Mouse (Mus musculus) lung, embryonic 14.5 days (tissue): ENCODE measurements around the gene Dis3. TPM values are rescaled to one million over a fixed set of nuclear protein-coding genes. Genes with fewer than 3 reads are reported as not detected.

Experiments used
- ATAC-seq: fragments of 200-750 bp; cut with Nextera tagmentation; 2 replicates; pipeline ENCODE4 v1.8.0; 2017; ENCODE audit warnings: mild to moderate bottlenecking, moderate TSS enrichment, moderate library complexity; ENCODE audit not compliant: insufficient read depth
- DNase-seq: peaks from one replicate; pipeline ENCODE4 v3.0.0-alpha.2; 2015
- H3K27ac ChIP-seq: fragments of 300-500 bp; sonication (generic); 2 replicates; pipeline ENCODE4 v1.5.1; 2014; ENCODE audit warnings: low read depth, mild to moderate bottlenecking, moderate library complexity
- H3K27me3 ChIP-seq: fragments of 300-500 bp; sonication (generic); 2 replicates; pipeline ENCODE4 v1.6.1; 2014; ENCODE audit warnings: low read length, control low read depth; ENCODE audit not compliant: insufficient read depth
- H3K36me3 ChIP-seq: fragments of 300-500 bp; sonication (generic); 2 replicates; pipeline ENCODE4 v1.6.1; 2014; ENCODE audit warnings: control low read depth; ENCODE audit not compliant: insufficient read depth
- H3K4me1 ChIP-seq: fragments of 300-500 bp; sonication (generic); 2 replicates; pipeline ENCODE4 v1.6.1; 2014; ENCODE audit warnings: antibody characterized with exemption, control low read depth; ENCODE audit not compliant: insufficient read depth
- H3K4me2 ChIP-seq: fragments of 300-500 bp; sonication (generic); 2 replicates; pipeline ENCODE4 v1.6.1; 2014; ENCODE audit warnings: mild to moderate bottlenecking
- H3K4me3 ChIP-seq: fragments of 300-500 bp; sonication (generic); 2 replicates; pipeline ENCODE4 v1.5.1; 2014; ENCODE audit warnings: low read depth, low read length
- H3K9ac ChIP-seq: fragments of 300-500 bp; sonication (generic); 2 replicates; pipeline ENCODE4 v1.6.1; 2014
- H3K9me3 ChIP-seq: fragments of 300-500 bp; sonication (generic); 2 replicates; pipeline ENCODE4 v1.6.1; 2016; ENCODE audit warnings: low read depth, low read length, control low read depth
- CTCF ChIP-seq: IDR thresholded peaks from 2 replicates; pipeline ENCODE4 v1.5.1; 2016; ENCODE audit warnings: antibody characterized with exemption, low read depth
- WGBS: fragments of 180-500 bp; shearing (Covaris S2); extraction: QIAGEN DNeasy Blood & Tissue Kit; methylation state at CpG from one replicate; pipeline ENCODE4 v1.1.7; 2014; 5-methylcytosine and 5-hydroxymethylcytosine counted together
- polyA plus RNA-seq: library from polyadenylated mRNA; unstranded; fragments of >200 nt; fragmentation: Nextera tagmentation; extraction: Ambion mirVana; gene quantifications from 2 replicates; pipeline ENCODE4 v1.2.1, GENCODE M21; 2014

The Dis3 gene
- polyA plus RNA-seq, 1 experiment from 2014 or later = 45.7 TPM

- Histone ChIP-seq H3K27me3 (no peaks in the 10 kb centered on the region), H3K4me2 (no peak overlapping the region), H3K9ac (no peak overlapping the region), H3K4me3 (no peak overlapping the region), H3K4me1 (no peaks in the 10 kb centered on the region), H3K27ac (no peak overlapping the region), H3K9me3 (no peaks in the 10 kb centered on the region), H3K36me3 (0 out of 2 replicates have a peak, but pooled peaks cover 19% of the 10 kb centered on the region)
- DNase-seq = no peak
- WGBS = 90% methylated on average over 2 of the region's 2 CpGs
- no peak for ATAC-seq
- TF ChIP-seq CTCF = no peak
Observed at GRCm38 (mm10) chr14:99129050-99129449, 29.5 kb upstream of the Dis3 start.

DNA sequence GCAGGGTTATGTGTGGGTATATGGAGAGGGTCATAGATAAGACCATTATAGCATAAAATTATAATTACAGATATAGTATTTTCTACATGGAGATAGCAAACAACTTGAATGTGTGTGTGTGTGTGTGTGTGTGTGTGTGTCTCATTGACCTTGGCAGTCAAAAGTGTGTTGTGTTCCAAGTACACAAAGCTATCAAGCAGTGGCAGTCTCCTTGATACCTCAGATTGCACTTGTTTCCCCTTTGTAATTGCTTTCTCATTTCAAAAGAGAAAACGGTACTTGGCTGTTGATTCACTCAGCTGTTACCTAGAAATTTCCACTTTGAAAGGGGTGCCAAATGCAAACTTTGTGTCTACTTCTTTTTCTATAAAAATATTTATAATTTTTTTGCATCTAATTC lies 27.9 kb upstream of the Dis3 start:
- H3K4me1 ChIP-seq = no peaks in the 10 kb centered on the region
- no peak overlapping the region for H3K27ac ChIP-seq
- H3K9ac ChIP-seq = no peak overlapping the region
- no peak for ATAC-seq
- H3K4me2 ChIP-seq = no peak overlapping the region
- H3K36me3 ChIP-seq = peaks cover 17% of the 10 kb centered on the region; the same call in 1 of the 2 replicates
- DNase-seq = no peak
- H3K9me3 ChIP-seq = no peaks in the 10 kb centered on the region
- TF ChIP-seq CTCF = no peak
- no peaks in the 10 kb centered on the region for H3K27me3 ChIP-seq
- H3K4me3 ChIP-seq = no peak overlapping the region
- 69% methylated on average over 1 of the region's 1 CpGs for WGBS

DNA sequence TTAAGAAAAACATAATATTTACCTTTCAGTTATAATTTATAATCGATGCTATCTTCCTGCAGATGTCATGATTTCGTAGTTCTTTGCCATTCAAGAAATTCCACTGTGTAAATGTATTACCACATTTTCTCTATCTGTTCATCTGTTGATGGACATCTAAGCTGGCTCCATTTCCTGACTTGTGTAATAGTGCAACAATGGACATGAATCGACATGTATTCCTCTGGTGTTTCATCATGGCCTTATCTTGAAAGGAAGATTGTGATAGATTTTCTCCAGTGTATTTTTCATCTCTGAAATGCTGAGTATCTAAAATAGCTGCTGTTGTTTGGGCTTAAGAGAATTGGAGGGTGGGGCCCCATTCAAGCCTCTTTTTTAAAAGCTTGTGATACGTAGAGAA lies 27.1 kb upstream of the Dis3 start:
- Histone ChIP-seq H3K4me3 (no peak overlapping the region), H3K4me2 (no peak overlapping the region), H3K27me3 (no peaks in the 10 kb centered on the region), H3K27ac (no peak overlapping the region), H3K9me3 (no peaks in the 10 kb centered on the region), H3K4me1 (no peaks in the 10 kb centered on the region), H3K9ac (no peak overlapping the region), H3K36me3 (peaks cover 16% of the 10 kb centered on the region; the same call in 1 of the 2 replicates)
- DNase-seq (no peak), ATAC-seq (no peak)
- TF ChIP-seq CTCF = no peak
- WGBS = 77% methylated on average over 4 of the region's 4 CpGs

GRCm38 (mm10) chr14:99124076-99124475 lies 24.5 kb upstream of the Dis3 start:
- H3K27ac ChIP-seq = no peak overlapping the region
- no peak overlapping the region for H3K4me2 ChIP-seq
- WGBS = 92% methylated on average over 4 of the region's 4 CpGs
- no peak for TF ChIP-seq CTCF
- H3K9ac ChIP-seq = no peak overlapping the region
- H3K27me3 ChIP-seq = no peaks in the 10 kb centered on the region
- ATAC-seq (no peak), DNase-seq (no peak)
- H3K36me3 ChIP-seq = peaks cover 8% of the 10 kb centered on the region; the same call in 1 of the 2 replicates
- H3K4me1 ChIP-seq = no peaks in the 10 kb centered on the region
- no peaks in the 10 kb centered on the region for H3K9me3 ChIP-seq
- no peak overlapping the region for H3K4me3 ChIP-seq

GRCm38 (mm10) chr14:99121584-99122339 lies 22.2 kb upstream of the Dis3 start:
- ATAC-seq = no peak
- Histone ChIP-seq H3K27me3 (no peaks in the 10 kb centered on the region), H3K4me2 (no peak overlapping the region), H3K9ac (no peak overlapping the region), H3K36me3 (peaks cover 19% of the 10 kb centered on the region), H3K27ac (no peak overlapping the region), H3K4me1 (no peaks in the 10 kb centered on the region), H3K9me3 (no peaks in the 10 kb centered on the region), H3K4me3 (no peak overlapping the region)
- no peak for TF ChIP-seq CTCF
- DNase-seq = no peak
- WGBS = 87% methylated on average over 11 of the region's 11 CpGs

- WGBS = 74% methylated on average over 4 of the region's 4 CpGs
- H3K27ac ChIP-seq = no peak overlapping the region
- H3K9me3 ChIP-seq = no peaks in the 10 kb centered on the region
- H3K4me1 ChIP-seq = no peaks in the 10 kb centered on the region
- DNase-seq (no peak), ATAC-seq (no peak)
- 0 out of 2 replicates have a peak, but pooled peaks have one; percentile 8 for TF ChIP-seq CTCF
- H3K4me2 ChIP-seq = no peak overlapping the region
- H3K4me3 ChIP-seq = no peak overlapping the region
- no peaks in the 10 kb centered on the region for H3K27me3 ChIP-seq
- no peak overlapping the region for H3K9ac ChIP-seq
- H3K36me3 ChIP-seq = peaks cover 37% of the 10 kb centered on the region
Observed at GRCm38 (mm10) chr14:99117576-99117975, 18.0 kb upstream of the Dis3 start.

- Histone ChIP-seq H3K36me3 (peaks cover 65% of the 10 kb centered on the region), H3K4me1 (no peaks in the 10 kb centered on the region), H3K27ac (no peak overlapping the region), H3K27me3 (no peaks in the 10 kb centered on the region), H3K9me3 (no peaks in the 10 kb centered on the region), H3K4me3 (no peak overlapping the region), H3K9ac (no peak overlapping the region), H3K4me2 (no peak overlapping the region)
- no peak for TF ChIP-seq CTCF
- no peak for DNase-seq
- ATAC-seq = no peak
- 86% methylated on average over 6 of the region's 6 CpGs for WGBS
Observed at GRCm38 (mm10) chr14:99108762-99109161, 9.2 kb upstream of the Dis3 start.
